Mouse (Mus musculus) kidney, adult 2 months (tissue): ENCODE measurements at regions not wholly inside any gene's neighbourhood (a gene's known extent, or its start where the extent isn't known, plus 50 kb on each side); places are given as distances from the start of the nearest gene placed in this dataset.

Source experiments
- DNase-seq: peaks from one replicate; pipeline ENCODE4 v3.0.0; 2021
- H3K27ac ChIP-seq: fragments of 200-500 bp; 2 replicates; pipeline ENCODE4 v1.5.1; 2012; ENCODE audit warnings: low read depth, low read length, control low read depth, inconsistent platforms; ENCODE audit not compliant: insufficient read depth
- H3K27me3 ChIP-seq: fragments of 200-500 bp; replicated peaks from 2 replicates; pipeline ENCODE4 v1.6.1; 2012; ENCODE audit warnings: mild to moderate bottlenecking, moderate library complexity, low read length, inconsistent platforms; ENCODE audit not compliant: control insufficient read depth, insufficient read depth
- H3K36me3 ChIP-seq: fragments of 200-500 bp; 2 replicates; pipeline ENCODE4 v1.6.1; 2012; ENCODE audit warnings: mild to moderate bottlenecking, moderate library complexity, low read length, inconsistent platforms; ENCODE audit not compliant: control insufficient read depth, insufficient read depth
- H3K4me1 ChIP-seq: fragments of 200-500 bp; 2 replicates; pipeline ENCODE4 v1.6.1; 2011; ENCODE audit warnings: low read length; ENCODE audit not compliant: control insufficient read depth, insufficient read depth
- H3K4me3 ChIP-seq: fragments of 200-500 bp; 2 replicates; pipeline ENCODE4 v1.5.1; 2011; ENCODE audit warnings: mild to moderate bottlenecking, low read depth, low read length, control low read depth; ENCODE audit not compliant: insufficient read depth
- CTCF ChIP-seq: fragments of 200-500 bp; conservative IDR thresholded peaks from 2 replicates; pipeline ENCODE4 v1.5.1; 2011; ENCODE audit warnings: low read depth, mild to moderate bottlenecking, control low read depth, low read length, moderate library complexity, mixed read lengths; ENCODE audit not compliant: insufficient read depth, insufficient read length
- POLR2A ChIP-seq: fragments of 200-500 bp; IDR thresholded peaks from one replicate; pipeline ENCODE4 v1.6.1; 2011; ENCODE audit warnings: low read depth, low read length, control low read depth
- WGBS: fragments of 180-500 bp; shearing (Covaris S2); methylation state at CpG from one replicate; pipeline ENCODE4 v1.1.7; 2018; 5-methylcytosine and 5-hydroxymethylcytosine counted together

- H3K27ac ChIP-seq, result no peak overlapping the region
- TF ChIP-seq CTCF (no peak), POLR2A (no peak)
- 47% methylated on average over 4 of the region's 4 CpGs for WGBS
- peak; percentile 17 for DNase-seq
- no peaks in the 10 kb centered on the region for H3K4me1 ChIP-seq
- H3K36me3 ChIP-seq, result no peaks in the 10 kb centered on the region
- H3K27me3 ChIP-seq, result no peaks in the 10 kb centered on the region
- H3K4me3 ChIP-seq, result no peak overlapping the region
These were observed 526.2 kb upstream of the 4930452B06Rik start for GRCm38 (mm10) chr14:9192122-9192769.

- no peak for TF ChIP-seq CTCF
- TF ChIP-seq POLR2A, result no peak
- WGBS, result 50% methylated on average over 3 of the region's 3 CpGs
- Histone ChIP-seq H3K4me1 (no peaks in the 10 kb centered on the region), H3K27ac (no peak overlapping the region), H3K36me3 (no peaks in the 10 kb centered on the region), H3K27me3 (no peaks in the 10 kb centered on the region), H3K4me3 (no peak overlapping the region)
- no peak for DNase-seq
These were observed 525.6 kb upstream of the 4930452B06Rik start for GRCm38 (mm10) chr14:9191664-9192063.

GRCm38 (mm10) chr14:9161336-9161735 is 495.3 kb upstream of the 4930452B06Rik start:
- Histone ChIP-seq H3K27ac (no peak overlapping the region), H3K4me1 (no peaks in the 10 kb centered on the region), H3K27me3 (no peaks in the 10 kb centered on the region), H3K36me3 (no peaks in the 10 kb centered on the region), H3K4me3 (no peak overlapping the region)
- TF ChIP-seq POLR2A (no peak), CTCF (no peak)
- 93% methylated on average over 2 of the region's 2 CpGs for WGBS
- no peak for DNase-seq

GRCm38 (mm10) chr14:9157941-9158340 is 491.9 kb upstream of the 4930452B06Rik start:
- TF ChIP-seq CTCF (no peak), POLR2A (no peak)
- no peaks in the 10 kb centered on the region for H3K4me1 ChIP-seq
- 31% methylated on average over 3 of the region's 3 CpGs for WGBS
- H3K36me3 ChIP-seq, result no peaks in the 10 kb centered on the region
- no peak overlapping the region for H3K27ac ChIP-seq
- no peak overlapping the region for H3K4me3 ChIP-seq
- no peak for DNase-seq
- H3K27me3 ChIP-seq, result no peaks in the 10 kb centered on the region

GRCm38 (mm10) chr14:9150841-9151240 is 484.8 kb upstream of the 4930452B06Rik start:
- Histone ChIP-seq H3K4me1 (no peaks in the 10 kb centered on the region), H3K4me3 (no peak overlapping the region), H3K27me3 (no peaks in the 10 kb centered on the region), H3K27ac (no peak overlapping the region), H3K36me3 (no peaks in the 10 kb centered on the region)
- TF ChIP-seq CTCF (no peak), POLR2A (no peak)
- 70% methylated on average over 1 of the region's 1 CpGs for WGBS
- DNase-seq, result no peak

GRCm38 (mm10) chr14:9146595-9147219 is 480.7 kb upstream of the 4930452B06Rik start:
- 78% methylated on average over 4 of the region's 4 CpGs for WGBS
- no peak overlapping the region for H3K27ac ChIP-seq

GRCm38 (mm10) chr14:9105708-9106107 is 439.7 kb upstream of the 4930452B06Rik start:
- Histone ChIP-seq H3K27me3 (no peaks in the 10 kb centered on the region), H3K4me1 (no peaks in the 10 kb centered on the region), H3K27ac (no peak overlapping the region), H3K36me3 (no peaks in the 10 kb centered on the region), H3K4me3 (no peak overlapping the region)
- 76% methylated on average over 1 of the region's 1 CpGs for WGBS
- TF ChIP-seq POLR2A, result no peak
- TF ChIP-seq CTCF, result no peak
- DNase-seq, result no peak

More at GRCm38 (mm10) chr14:9146595-9147219, 480.7 kb upstream of the 4930452B06Rik start:
- no peaks in the 10 kb centered on the region for H3K4me1 ChIP-seq
- no peaks in the 10 kb centered on the region for H3K27me3 ChIP-seq
- no peaks in the 10 kb centered on the region for H3K36me3 ChIP-seq
- TF ChIP-seq CTCF (no peak), POLR2A (no peak)
- no peak overlapping the region for H3K4me3 ChIP-seq
- DNase-seq, result no peak
